Mouse (Mus musculus) brain, embryonic 14.5 days (tissue): ENCODE measurements around the gene Lhb.

Experiments used
- CTCF ChIP-seq: fragments of 200-500 bp; IDR thresholded peaks from 2 replicates; pipeline ENCODE4 v1.5.1; 2012; ENCODE audit warnings: inconsistent platforms, mild to moderate bottlenecking, moderate library complexity, borderline replicate concordance; ENCODE audit not compliant: insufficient read depth, insufficient read length; ENCODE audit errors: extremely low read depth
- POLR2A ChIP-seq: fragments of 200-500 bp; IDR thresholded peaks from 2 replicates; pipeline ENCODE4 v1.6.1; 2012; ENCODE audit warnings: mild to moderate bottlenecking, inconsistent platforms, borderline replicate concordance; ENCODE audit not compliant: poor library complexity, insufficient read depth, insufficient read length, severe bottlenecking; ENCODE audit errors: extremely low read depth

GRCm38 (mm10) chr7:45434203-45435015 is 13.8 kb downstream of the Lhb start, which contains the start of gene Gys1:
- TF ChIP-seq POLR2A (peak; percentile 63; the same call in 1 of the 2 replicates), CTCF (peak; percentile 99)
